Mouse (Mus musculus) neural tube, embryonic 15.5 days (tissue): ENCODE data around the gene Rnaseh2a. TPM values are rescaled to one million over a fixed set of nuclear protein-coding genes. Genes with fewer than 3 reads are reported as not detected.
"Not testable (repeated sequence)": the region's sequence is repeated elsewhere in the genome, so short reads cannot be mapped to it uniquely, and the experiment has no call there.

Source experiments
- ATAC-seq: fragments of 200-750 bp; cut with Nextera tagmentation; 2 replicates; pipeline ENCODE4 v1.8.0; 2017; ENCODE audit warnings: mild to moderate bottlenecking, moderate TSS enrichment, moderate library complexity; ENCODE audit not compliant: low FRiP score
- H3K27ac ChIP-seq: fragments of 300-500 bp; sonication (generic); replicated peaks from 2 replicates; pipeline ENCODE4 v1.5.1; 2015; ENCODE audit warnings: mild to moderate bottlenecking, inconsistent platforms
- H3K27me3 ChIP-seq: fragments of 300-500 bp; sonication (generic); replicated peaks from 2 replicates; pipeline ENCODE4 v1.6.1; 2015; ENCODE audit warnings: inconsistent platforms
- H3K36me3 ChIP-seq: fragments of 300-500 bp; sonication (generic); 2 replicates; pipeline ENCODE4 v1.6.1; 2015; ENCODE audit warnings: inconsistent platforms
- H3K4me1 ChIP-seq: fragments of 300-500 bp; sonication (generic); 2 replicates; pipeline ENCODE4 v1.6.1; 2015; ENCODE audit warnings: inconsistent platforms
- H3K4me2 ChIP-seq: fragments of 300-500 bp; sonication (generic); 2 replicates; pipeline ENCODE4 v1.6.1; 2015; ENCODE audit warnings: inconsistent platforms, mild to moderate bottlenecking, moderate library complexity
- H3K4me3 ChIP-seq: fragments of 300-500 bp; sonication (generic); replicated peaks from 2 replicates; pipeline ENCODE4 v1.5.1; 2015; ENCODE audit warnings: mild to moderate bottlenecking, inconsistent platforms
- H3K9ac ChIP-seq: fragments of 300-500 bp; sonication (generic); replicated peaks from 2 replicates; pipeline ENCODE4 v1.6.1; 2015; ENCODE audit warnings: mild to moderate bottlenecking, inconsistent platforms
- H3K9me3 ChIP-seq: fragments of 300-500 bp; sonication (generic); replicated peaks from 2 replicates; pipeline ENCODE4 v1.6.1; 2016; ENCODE audit warnings: inconsistent platforms
- WGBS: fragments of 180-500 bp; shearing (Covaris S2); methylation state at CpG from one replicate; pipeline ENCODE4 v1.1.7; 2015; ENCODE audit warnings: mixed read lengths; 5-methylcytosine and 5-hydroxymethylcytosine counted together
- microRNA-seq: library from miRNA; unstranded; fragments of <30 nt; microRNA quantifications from one replicate; pipeline ENCODE4, GENCODE M21; 2017
- polyA plus RNA-seq: library from polyadenylated mRNA; unstranded; fragments of >200 nt; fragmentation: Nextera tagmentation; extraction: Ambion mirVana; gene quantifications from 2 replicates; pipeline ENCODE4 v1.2.1, GENCODE M21; 2015

Rnaseh2a gene
- polyA plus RNA-seq, 1 experiment from 2014 or later = 55.0 TPM

- not testable (repeated sequence) for H3K9me3 ChIP-seq, ATAC-seq, H3K9ac ChIP-seq, H3K27ac ChIP-seq
- H3K4me3 ChIP-seq = peak overlapping the region; percentile 40
- 35% methylated on average over 7 of the region's 7 CpGs for WGBS
- H3K4me1 ChIP-seq = peaks cover 22% of the 10 kb centered on the region
- H3K36me3 ChIP-seq = peaks cover 35% of the 10 kb centered on the region
- H3K27me3 ChIP-seq = peaks cover 22% of the 10 kb centered on the region
- H3K4me2 ChIP-seq = peak overlapping the region; percentile 62
Observed at GRCm38 (mm10) chr8:84907979-84908378, 61.6 kb downstream of the Rnaseh2a start.

GRCm38 (mm10) chr8:84907493-84907892, 62.1 kb downstream of the Rnaseh2a start:
- WGBS = 80% methylated on average over 8 of the region's 8 CpGs
- peaks cover 30% of the 10 kb centered on the region for H3K36me3 ChIP-seq
- H3K27ac ChIP-seq = no peak overlapping the region
- no peak overlapping the region for H3K4me2 ChIP-seq
- no peak overlapping the region for H3K9ac ChIP-seq
- H3K9me3 ChIP-seq = no peaks in the 10 kb centered on the region
- peaks cover 18% of the 10 kb centered on the region for H3K27me3 ChIP-seq
- no peak overlapping the region for H3K4me3 ChIP-seq
- peaks cover 24% of the 10 kb centered on the region for H3K4me1 ChIP-seq
- no peak for ATAC-seq

GRCm38 (mm10) chr8:84907037-84907436, 62.5 kb downstream of the Rnaseh2a start:
- Histone ChIP-seq H3K9me3 (no peaks in the 10 kb centered on the region), H3K27ac (no peak overlapping the region), H3K4me3 (no peak overlapping the region), H3K4me1 (peaks cover 26% of the 10 kb centered on the region), H3K27me3 (peaks cover 22% of the 10 kb centered on the region), H3K4me2 (no peak overlapping the region), H3K36me3 (peaks cover 26% of the 10 kb centered on the region), H3K9ac (no peak overlapping the region)
- 92% methylated on average over 9 of the region's 9 CpGs for WGBS
- ATAC-seq = no peak

Small RNAs within 50 kb of the gene (microRNA-seq; reads per million reads assigned to microRNA genes)
- not detected for gene Gm24197

Other genes starting within 250 kb of the Rnaseh2a start
- gene G430095P16Rik, start 246.8 kb downstream of the Rnaseh2a start, polyA plus RNA-seq = 1.4 and 1.8 TPM in 2 replicates
- gene Nfix, start 169.4 kb downstream of the Rnaseh2a start, polyA plus RNA-seq = 60.3 and 70.5 TPM in 2 replicates
- 15.7 and 17.2 TPM in 2 replicates for gene Dand5, start 146.9 kb downstream of the Rnaseh2a start, polyA plus RNA-seq
- gene Gadd45gip1, start 138.2 kb downstream of the Rnaseh2a start, polyA plus RNA-seq = 44.3 and 45.1 TPM in 2 replicates
- 71.3 and 98.0 TPM in 2 replicates for gene Rad23a, start 129.1 kb downstream of the Rnaseh2a start, polyA plus RNA-seq
- 730 and 802 TPM in 2 replicates for gene Calr, start 122.8 kb downstream of the Rnaseh2a start, polyA plus RNA-seq
- 105 and 108 TPM in 2 replicates for gene Farsa, start 112.8 kb downstream of the Rnaseh2a start, polyA plus RNA-seq
- gene Syce2, start 97.7 kb downstream of the Rnaseh2a start, polyA plus RNA-seq = 26.4 and 49.7 TPM in 2 replicates
- 39.8 and 41.3 TPM in 2 replicates for gene Gcdh, start 75.8 kb downstream of the Rnaseh2a start, polyA plus RNA-seq
- gene Klf1, start 67.8 kb downstream of the Rnaseh2a start, polyA plus RNA-seq = 0.49 and 1.1 TPM in 2 replicates
- 5.2 and 7.3 TPM in 2 replicates for gene Dnase2a, start 61.2 kb downstream of the Rnaseh2a start, polyA plus RNA-seq
- gene Mast1, start 32.4 kb downstream of the Rnaseh2a start, polyA plus RNA-seq = 60.7 and 74.7 TPM in 2 replicates
- gene Rtbdn, start 22.8 kb downstream of the Rnaseh2a start, polyA plus RNA-seq = 3.0 and 3.8 TPM in 2 replicates
- gene Gm49661, start 334 bp downstream of the Rnaseh2a start, polyA plus RNA-seq = not detected in 2 replicates
- 930 and 1,070 TPM in 2 replicates for gene Prdx2, start 180 bp downstream of the Rnaseh2a start, polyA plus RNA-seq
- gene Junb, start 9.0 kb upstream of the Rnaseh2a start, polyA plus RNA-seq = 9.4 and 15.1 TPM in 2 replicates
- gene Hook2, start 20.8 kb upstream of the Rnaseh2a start, polyA plus RNA-seq = 33.9 and 37.2 TPM in 2 replicates
- not detected in 2 replicates for gene Best2, start 44.8 kb upstream of the Rnaseh2a start, polyA plus RNA-seq
- 148 and 154 TPM in 2 replicates for gene Asna1, start 55.5 kb upstream of the Rnaseh2a start, polyA plus RNA-seq
- 116 and 124 TPM in 2 replicates for gene Trir, start 57.1 kb upstream of the Rnaseh2a start, polyA plus RNA-seq
- 54.9 and 55.5 TPM in 2 replicates for gene Tnpo2, start 67.1 kb upstream of the Rnaseh2a start, polyA plus RNA-seq
- 60.6 and 68.3 TPM in 2 replicates for gene Fbxw9, start 90.3 kb upstream of the Rnaseh2a start, polyA plus RNA-seq
- 1.4 and 1.6 TPM in 2 replicates for gene Gm5741, start 98.2 kb upstream of the Rnaseh2a start, polyA plus RNA-seq
- gene Dhps, start 102.0 kb upstream of the Rnaseh2a start, polyA plus RNA-seq = 102 and 117 TPM in 2 replicates
- 111 and 121 TPM in 2 replicates for gene Wdr83os, start 111.0 kb upstream of the Rnaseh2a start, polyA plus RNA-seq
- gene Wdr83, start 111.5 kb upstream of the Rnaseh2a start, polyA plus RNA-seq = 50.3 and 50.5 TPM in 2 replicates
- gene Man2b1, start 113.5 kb upstream of the Rnaseh2a start, polyA plus RNA-seq = 19.3 and 31.1 TPM in 2 replicates
- 3.4 and 4.2 TPM in 2 replicates for gene Zfp791, start 153.3 kb upstream of the Rnaseh2a start, polyA plus RNA-seq
- gene Cks1brt, start 182.2 kb upstream of the Rnaseh2a start, polyA plus RNA-seq = not detected in 2 replicates